Mouse (Mus musculus) erythroblast, embryonic 14.5 days (primary cell): ENCODE results near the gene Tmem245.

ENCODE experiments used
- GATA1 ChIP-seq: IDR thresholded peaks from 2 replicates; pipeline ENCODE4 v1.6.1; 2012; ENCODE audit warnings: low read length, inconsistent platforms, mixed read lengths
- TAL1 ChIP-seq: IDR thresholded peaks from 3 replicates; pipeline ENCODE4 v1.6.1; 2012; ENCODE audit warnings: low read length, inconsistent platforms, mixed read lengths

GRCm38 (mm10) chr4:56894196-56894595, 53.0 kb downstream of the Tmem245 start:
- TF ChIP-seq GATA1 (no peak), TAL1 (no peak)
